Mouse (Mus musculus) gastrocnemius, postnatal 4 days (tissue): Measurements from ENCODE around the gene Gprc5a. TPM values are rescaled to one million over a fixed set of nuclear protein-coding genes. Genes with fewer than 3 reads are reported as not detected.

ENCODE experiments used
- total RNA-seq, 2 experiments: library from RNA; stranded (reverse); gene quantifications; 2 replicates each; pipeline ENCODE4 v1.2.3; 2021

The Gprc5a gene
- total RNA-seq, 2 experiments from 2014 or later = 1.3 to 1.5 TPM

Other genes starting within 250 kb of the Gprc5a start
- 1 to 10 TPM; 4.1 to 4.7 TPM for gene Crebl2, start 235.5 kb upstream of the Gprc5a start, total RNA-seq
- gene Gpr19, start 167.1 kb upstream of the Gprc5a start, total RNA-seq = 1 to 10 TPM; 4.9 to 7.7 TPM
- gene Cdkn1b, start 145.2 kb upstream of the Gprc5a start, total RNA-seq = 10 to 100 TPM; 51.1 to 53.0 TPM
- 1 to 10 TPM; 7.0 to 7.6 TPM for gene Apold1, start 83.9 kb upstream of the Gprc5a start, total RNA-seq
- gene Ddx47, start 54.0 kb upstream of the Gprc5a start, total RNA-seq = 10 to 100 TPM; 42.1 to 53.6 TPM
- not detected for gene Gprc5d, start 52.6 kb downstream of the Gprc5a start, total RNA-seq
- 1 to 10 TPM; 6.0 to 6.5 TPM for gene Fam234b, start 132.3 kb downstream of the Gprc5a start, total RNA-seq
- gene Hebp1, start 132.4 kb downstream of the Gprc5a start, total RNA-seq = 10 to 100 TPM; 20.7 to 30.2 TPM
- gene Gsg1, start 188.7 kb downstream of the Gprc5a start, total RNA-seq = 1 to 10 TPM in 1 of 2 experiments, under 1 TPM in 1; 0.78 to 1.1 TPM
- gene Pbp2, start 244.8 kb downstream of the Gprc5a start, total RNA-seq = under 1 TPM in 1 of 2 experiments, not detected in 1; 0.49 TPM